Mouse (Mus musculus): ENCODE measurements at regions not wholly inside any gene's neighbourhood (a gene's known extent, or its start where the extent isn't known, plus 50 kb on each side); places are given as distances from the start of the nearest gene placed in this dataset.

DNA sequence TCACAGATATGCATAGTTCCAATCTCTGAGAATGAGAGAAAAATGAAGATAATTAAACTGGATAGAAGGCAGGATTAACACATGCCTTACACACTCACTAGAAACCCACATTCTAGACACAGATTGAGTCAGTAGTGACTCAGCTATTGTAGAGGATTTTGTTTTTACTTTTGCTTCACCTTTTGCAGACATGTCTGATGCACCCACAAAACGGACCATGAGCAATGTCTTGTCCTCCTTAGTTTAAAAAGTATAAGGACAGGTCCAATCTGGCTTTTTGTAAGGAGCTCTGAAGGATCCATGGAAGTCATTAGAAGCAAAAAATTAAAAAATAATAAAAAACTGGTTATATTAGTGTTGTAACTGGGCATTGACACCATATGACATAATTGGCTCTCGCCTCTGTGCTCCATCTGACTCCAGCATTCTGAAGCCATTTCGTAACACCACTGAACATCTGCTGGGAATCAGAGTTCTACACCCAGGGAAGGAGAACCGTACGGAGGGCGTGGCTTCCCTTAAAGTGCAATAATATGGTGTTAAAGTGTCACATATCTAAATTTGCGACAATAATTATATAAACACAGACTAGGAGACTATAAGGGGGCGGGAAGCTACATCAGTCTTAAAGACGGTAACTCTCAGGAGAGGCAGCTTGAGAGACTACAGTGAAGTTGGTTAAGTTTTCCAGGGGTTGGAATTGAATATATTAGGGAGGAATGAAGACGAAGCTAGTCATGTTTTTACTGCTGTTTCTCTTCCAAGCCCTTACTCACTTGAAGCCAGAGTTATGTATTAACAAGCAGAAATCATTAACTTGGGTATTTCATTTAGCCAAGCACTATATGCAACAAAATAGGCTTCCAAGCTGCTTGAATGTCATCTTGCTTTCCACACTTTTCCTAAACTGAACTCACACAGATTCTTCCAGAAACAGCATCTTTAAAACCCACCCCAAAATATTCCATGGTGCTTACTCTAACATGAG is 558.0 kb downstream of the Ebf1 start:
- ATAC-seq: no peak

DNA sequence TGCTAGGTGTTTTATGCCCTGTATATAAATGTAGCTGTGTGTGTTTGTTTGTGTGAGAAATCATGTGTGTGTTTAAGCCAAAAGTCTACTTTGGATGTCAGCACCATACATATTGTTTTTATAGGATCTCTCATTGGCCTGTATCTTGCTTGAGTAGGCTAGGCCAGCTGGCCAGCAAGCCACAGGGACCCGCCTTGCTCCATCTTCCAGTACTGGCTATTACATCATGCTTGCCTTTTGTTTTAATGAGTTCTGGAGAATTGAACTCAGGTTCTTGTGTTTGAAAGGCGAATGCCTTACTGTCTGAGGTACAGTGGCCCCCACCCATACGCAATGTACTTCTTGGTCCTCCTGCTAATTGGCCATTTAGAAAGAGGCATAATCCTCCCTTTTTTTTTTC is 559.9 kb downstream of the Ebf1 start:
- no peak for ATAC-seq

DNA sequence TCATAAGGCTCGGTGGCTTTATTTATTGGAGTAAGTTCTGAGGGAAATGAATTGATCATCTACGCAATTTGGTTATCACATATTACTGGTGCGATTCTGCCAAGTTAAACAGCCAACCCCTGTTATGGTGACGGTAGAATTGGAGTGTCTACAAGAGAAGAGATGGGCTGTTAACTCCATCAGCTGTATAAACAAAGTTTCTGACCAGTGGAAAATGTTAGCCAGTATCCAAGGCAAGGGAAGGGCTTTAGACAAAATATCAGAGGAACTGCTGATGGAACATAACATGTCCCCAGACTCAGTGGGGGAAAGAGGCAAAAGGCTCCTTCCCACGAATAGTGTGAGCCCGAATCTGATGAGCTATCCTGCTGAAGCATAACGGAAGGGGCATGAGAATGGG is 560.9 kb downstream of the Ebf1 start:
- no peak for ATAC-seq

DNA sequence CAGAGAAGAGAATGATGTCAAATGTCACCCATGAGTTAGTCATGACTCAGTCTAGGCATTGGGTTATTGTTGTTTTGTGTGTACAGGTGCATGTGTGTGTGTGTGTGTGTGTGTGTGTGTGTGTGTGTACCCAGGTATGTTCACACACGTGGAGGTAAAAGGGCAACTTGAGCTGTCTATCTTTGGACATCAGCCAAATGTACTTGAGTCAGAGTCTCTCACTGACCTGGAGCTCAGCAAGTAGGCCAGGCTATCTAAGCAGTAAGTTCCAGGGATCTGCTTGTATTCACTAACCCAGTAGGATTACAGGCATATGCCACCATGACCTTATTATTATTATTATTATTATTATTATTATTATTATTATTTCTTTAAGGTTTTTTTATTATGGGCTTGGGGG is 561.9 kb downstream of the Ebf1 start:
- ATAC-seq: no peak

DNA sequence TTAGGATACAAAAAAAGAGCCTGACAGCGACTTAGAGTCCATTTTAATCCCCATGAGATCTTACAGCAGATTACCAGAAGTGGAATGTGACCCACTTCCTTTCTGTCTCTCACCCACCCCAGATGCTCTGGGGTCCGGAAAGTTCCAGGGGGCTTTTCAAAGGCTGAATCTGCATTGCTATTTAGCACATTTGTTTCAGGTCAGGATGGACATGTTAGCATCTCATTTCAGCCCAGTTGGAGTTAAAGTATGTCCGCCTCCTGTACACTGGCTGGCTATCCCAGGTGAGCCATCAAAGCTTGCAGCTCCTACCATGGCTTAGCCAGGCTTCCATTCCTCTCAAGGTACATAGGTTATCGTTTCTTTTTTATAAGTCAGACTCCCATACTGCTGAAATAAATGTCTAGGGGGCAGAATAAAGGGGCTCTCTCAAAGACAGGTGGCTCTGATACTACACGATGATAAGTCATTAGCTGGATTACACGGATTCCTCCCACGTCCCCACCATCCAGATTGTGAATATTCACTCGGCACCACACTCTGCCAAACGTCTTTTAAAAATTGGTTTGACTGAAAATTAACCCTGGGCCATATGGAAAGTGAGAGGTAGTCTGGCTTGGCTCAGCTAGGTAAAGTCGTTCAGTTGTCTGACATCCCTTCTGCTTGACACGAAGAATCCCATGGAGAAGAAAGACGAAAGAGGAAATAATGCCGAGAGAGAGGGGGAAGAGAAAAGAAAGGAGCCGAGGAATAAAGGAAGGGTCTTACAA is 573.7 kb downstream of the Ebf1 start:
- no peak for ATAC-seq

DNA sequence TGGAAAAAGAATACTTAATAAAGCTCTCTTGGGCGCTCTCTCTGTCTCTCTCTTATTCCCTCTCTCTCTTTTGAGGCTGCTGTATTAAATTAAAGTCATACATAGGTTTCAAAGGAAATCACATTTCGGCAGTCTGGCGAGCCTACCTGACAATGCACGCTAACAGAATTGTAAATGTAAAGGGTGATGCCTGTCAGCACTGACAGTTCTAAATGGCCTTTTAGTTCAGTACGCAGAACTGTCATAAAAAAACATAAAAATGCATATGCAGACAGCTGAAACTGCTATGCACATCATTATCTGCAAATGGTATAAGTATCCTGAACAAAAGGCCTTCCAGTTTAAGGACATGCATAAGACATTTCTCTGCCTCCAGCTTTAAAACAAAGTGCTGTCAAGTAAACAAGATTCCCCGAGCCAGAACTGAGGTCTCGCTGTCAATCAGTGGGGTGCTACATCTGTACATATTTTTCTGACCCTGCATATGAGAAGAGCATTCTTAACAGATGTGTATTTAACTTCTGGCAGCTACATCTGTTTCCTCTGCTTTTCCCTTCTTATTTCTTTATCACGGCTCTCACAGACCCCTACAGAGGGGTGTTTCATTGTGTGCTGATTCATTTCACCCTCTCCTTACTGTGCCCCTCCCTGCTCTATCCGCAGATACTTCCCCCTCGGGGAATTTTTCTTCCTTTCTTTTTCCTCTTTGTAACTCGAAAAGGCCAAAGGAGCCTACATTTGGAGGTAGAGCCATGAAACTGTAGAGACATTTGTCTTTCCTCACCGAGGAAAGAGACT is 574.5 kb downstream of the Ebf1 start:
- ATAC-seq: no peak

DNA sequence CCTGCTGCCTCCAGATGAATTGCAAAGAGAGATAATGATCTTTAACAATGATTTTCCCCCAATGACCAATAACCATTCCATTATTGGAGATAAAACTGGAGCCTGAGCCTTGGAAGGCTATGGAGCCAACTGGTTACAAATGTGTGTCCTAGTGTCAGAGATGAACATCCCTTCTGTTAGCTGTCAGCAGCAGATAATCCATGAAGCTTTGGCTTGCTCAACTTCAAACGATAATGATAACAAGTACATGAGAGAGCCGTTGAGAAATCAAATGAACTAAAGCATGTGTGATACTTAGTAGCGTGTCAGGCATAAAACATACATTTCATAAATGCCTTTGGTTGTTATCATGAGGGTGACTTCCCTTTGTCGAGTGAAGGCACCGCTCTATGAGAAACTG is 576.2 kb downstream of the Ebf1 start:
- ATAC-seq: no peak

DNA sequence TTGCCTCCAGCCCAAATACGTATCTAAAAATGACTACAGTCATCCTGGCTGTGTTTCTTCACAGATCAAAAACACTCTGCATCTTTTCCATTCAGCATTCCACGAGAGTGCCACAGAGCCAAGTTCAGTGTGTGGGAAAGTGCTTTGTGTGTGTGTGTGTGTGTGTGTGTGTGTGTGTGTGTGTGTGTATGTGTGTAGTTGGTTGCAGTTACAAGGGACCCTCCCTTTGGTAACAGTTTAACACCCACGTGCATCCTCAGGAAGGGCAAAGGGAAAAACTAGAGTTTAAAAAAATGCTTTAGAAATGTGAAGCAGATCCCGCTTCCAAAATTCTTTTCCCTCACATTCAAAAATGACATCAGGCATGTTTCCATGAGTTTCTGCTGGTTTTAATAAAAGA is 582.4 kb downstream of the Ebf1 start:
- ATAC-seq: no peak

DNA sequence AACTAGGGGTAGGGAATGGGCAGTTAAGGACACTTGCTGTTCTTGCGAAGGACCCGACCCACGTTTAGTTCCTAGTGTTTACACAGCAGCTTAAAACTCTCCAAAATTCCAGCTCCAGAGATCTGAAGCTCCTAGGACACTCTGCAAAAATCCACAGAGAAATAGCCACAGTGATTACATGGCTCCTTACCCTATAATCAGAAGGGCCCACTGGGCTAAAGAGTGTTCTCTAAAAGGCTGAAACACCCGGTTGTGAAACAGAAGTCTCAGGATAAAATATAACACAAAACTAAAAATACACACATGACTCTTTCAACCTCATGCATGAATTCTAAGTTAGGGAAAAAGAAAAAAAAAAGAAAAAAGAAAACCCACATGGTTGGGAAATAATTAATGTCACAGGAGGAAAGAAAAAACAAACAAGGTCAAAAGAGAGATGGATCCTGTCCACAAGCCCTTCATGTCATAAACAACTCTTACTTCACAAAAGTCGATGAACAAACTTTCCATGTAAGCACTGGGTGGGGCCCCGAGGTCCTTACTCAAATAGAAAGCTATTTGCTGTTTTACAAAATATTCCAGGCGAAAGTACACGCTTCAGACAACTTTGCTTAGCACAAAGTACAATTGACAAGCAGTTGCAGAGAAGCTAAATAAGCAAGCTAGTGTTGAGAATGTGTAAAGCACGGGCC is 583.7 kb downstream of the Ebf1 start:
- no peak for ATAC-seq

DNA sequence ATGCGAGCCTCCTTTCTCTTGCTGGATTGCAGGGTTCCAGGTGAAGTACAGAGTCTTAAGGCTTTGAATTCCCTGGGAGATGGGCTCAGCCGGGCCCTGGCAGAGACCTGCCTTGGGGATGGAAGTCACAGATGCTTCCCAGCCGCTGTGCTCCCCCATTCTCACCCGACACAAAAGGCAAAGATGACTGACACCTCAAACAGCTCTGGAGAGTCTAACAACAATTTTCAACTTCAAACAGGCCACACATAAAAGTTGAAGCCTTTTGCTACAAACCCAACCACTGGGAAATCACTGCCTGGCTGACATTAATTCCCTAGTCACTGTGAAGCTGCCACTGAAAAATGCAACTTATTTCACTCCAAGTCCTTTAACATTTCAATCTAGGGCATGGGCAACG is 586.3 kb downstream of the Ebf1 start:
- ATAC-seq: no peak

DNA sequence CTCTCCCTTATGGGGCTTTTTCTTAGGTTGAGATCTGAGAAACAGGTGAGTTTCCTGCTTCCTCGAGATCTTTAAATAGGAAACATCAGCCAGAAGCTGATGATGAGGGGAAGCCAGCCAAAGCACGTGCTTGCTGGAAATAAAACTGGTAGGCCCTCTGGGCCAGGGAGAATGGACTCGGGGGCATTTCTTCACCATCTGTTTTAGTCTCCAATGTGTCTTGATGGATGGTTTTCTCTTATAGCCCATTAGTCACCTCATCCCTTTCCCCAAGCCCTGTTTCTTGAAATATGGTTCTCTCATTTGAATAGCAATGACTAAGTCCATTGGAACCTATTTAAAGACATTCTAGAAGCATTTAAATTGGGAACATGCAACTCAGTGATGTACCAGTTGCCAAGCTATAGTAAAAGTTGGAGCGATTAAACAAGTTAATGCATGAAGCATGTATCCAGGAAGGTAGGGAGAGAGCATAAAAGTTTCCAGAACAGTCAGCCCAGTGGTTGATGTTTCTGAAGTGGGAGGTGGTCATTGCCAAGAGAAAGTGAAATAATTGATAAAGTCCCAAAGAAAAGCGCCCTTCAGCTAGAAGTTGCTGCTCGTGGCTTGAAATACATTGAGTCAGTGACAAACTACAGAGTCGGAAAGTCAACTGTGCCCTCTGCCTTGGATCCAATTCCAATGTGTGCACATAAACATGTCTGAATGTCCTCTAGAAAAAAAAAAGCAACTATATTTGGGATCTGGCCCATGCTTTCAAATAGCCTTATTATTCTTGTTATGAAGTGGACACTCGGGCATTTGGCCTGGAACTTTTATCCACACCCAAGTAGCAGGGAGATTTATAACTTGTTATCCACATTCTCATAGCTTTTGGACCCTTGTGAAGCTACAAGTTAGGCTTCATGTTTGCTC is 589.8 kb downstream of the Ebf1 start:
- no peak for ATAC-seq

DNA sequence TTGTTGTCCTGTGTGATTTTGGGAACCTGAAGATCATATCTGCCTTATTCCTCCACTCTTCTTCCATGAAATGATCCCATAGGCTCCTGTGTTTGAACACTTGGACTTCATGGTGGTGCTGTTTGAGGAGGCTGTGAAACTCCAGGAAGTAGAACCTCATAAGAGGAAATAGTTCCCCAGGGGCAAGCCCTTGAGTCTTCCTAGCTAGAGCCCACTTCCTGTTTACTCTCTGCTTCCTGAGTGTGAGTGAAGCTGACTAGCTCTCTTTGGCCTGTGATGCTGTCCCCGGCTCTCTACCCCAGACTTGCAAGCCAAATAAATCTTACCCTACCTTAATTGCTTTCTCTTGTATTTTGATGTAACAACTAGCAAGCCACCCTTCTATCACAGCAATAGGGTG is 597.0 kb downstream of the Ebf1 start:
- no peak for ATAC-seq

DNA sequence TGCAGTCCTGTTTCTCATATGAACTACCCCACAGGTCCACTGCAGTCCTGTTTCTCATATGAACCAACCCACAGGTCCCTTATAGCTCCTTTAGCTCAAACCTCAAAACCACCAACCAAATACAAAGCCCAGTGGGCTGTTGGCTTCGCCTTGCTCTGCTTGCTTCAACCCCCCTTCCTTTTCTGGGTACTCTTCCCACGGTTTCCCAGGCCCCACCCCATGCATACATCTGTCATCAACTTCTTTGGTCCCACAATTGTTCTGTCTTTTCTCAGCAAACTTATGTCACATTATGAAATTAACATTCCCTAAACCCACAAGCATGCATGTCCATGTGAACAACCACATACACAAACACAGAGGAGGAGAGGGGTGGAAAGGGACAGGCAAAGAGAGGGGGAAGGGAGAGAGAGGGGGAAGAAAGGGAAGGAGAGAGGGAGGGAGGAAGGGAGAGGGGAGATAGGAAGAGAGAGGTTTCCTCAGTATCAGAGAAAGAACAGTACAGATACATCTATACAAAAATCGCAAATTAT is 599.9 kb downstream of the Ebf1 start:
- no peak for ATAC-seq

DNA sequence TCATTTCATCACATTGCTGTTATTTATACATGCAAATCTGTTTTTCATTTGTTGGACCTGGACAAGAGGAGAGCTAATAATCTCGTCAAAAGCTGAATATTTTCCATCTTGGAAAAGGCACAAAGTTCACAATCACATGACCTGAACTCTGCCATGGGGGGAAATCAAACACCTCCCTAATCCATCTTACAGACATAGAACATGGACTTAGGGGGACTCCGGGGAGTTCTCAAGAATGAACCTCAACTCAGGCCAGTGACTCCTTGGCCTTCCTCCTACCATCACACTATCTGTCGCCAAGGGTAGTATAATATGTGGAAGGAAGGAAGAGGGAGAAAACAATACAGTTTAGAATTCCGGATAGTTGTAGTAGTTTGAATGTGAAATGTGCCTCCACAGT is 602.1 kb downstream of the Ebf1 start:
- no peak for ATAC-seq

DNA sequence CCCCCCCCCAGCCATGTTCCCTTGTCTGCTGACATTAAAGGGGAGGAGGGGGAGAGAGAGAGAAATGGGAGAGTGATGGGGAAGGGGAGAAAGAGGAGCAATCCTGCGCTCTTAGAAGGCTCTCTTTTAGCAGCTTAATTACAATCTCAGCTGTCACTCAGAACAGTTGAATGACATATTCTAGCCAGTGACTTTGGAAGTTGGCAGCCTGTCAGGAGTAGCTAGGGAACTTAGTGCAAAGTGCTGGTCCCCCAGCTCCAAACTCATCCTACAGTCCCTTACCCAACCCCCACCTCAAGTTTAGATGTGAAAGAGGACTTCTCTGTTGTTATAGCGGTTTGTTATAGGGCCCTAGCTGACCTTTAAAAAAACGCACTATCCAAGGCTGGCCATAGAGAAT is 604.9 kb downstream of the Ebf1 start:
- ATAC-seq: no peak

DNA sequence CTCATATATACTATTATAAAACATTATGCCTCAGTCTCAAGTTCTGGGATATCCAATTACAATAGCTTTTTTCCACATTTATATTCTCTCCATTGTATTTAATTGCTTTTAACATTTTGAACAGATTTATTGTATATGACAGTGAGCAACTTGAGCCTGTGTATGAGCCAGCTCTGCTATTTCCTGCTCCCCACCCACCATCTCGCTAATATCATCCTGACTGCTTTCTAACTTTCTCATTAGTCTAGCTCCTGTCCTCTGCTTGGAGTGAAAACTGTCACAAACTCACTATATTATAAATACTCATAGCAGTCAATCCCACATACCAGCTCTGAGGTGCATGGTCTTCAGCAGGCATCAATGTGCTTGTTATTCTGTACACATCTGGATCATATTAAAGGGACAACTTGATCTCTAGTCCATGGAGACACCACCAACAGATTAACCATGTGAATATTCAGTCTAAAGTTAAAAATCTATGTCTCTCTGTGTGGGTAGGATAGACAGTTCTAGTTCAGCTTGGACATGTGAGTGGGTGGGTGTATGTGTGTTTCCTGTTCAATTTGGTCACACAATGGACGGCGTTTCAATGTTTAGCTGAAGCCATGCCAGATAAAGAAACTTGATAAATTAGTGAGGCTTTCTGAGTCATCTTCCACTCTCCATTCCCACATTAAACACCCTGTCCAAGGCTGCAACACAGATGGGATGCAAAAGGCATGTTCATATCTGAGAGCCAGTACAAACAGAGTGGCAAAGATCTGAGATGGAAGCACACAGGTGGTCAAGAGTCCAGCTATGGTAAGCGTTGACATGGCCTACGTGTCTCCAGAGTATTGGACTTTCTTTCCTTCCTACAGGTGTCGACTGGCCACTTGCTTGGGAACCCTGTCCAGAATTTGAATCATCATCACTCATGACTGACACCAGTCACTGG is 616.1 kb upstream of the Clint1 start:
- no peak for ATAC-seq

DNA sequence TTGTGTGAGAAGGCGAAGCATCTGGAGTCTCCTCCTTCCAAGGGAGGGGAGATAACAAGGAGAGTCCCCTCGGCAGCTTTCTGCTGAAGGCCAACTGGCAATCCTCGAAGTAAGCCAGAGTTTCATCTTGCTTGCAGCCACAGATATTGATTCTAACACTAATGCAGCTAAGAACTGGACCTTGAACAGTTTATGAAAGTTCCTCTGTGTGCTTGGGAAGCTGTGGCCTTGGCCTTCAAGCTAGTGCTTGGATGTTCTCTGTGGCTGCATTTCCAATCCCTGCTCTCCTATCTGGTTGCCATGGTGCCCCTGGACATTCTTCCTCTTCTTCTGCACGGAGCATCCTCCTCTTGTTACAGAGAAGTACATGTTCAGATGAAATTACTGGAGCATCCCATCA is 614.8 kb upstream of the Clint1 start:
- no peak for ATAC-seq

DNA sequence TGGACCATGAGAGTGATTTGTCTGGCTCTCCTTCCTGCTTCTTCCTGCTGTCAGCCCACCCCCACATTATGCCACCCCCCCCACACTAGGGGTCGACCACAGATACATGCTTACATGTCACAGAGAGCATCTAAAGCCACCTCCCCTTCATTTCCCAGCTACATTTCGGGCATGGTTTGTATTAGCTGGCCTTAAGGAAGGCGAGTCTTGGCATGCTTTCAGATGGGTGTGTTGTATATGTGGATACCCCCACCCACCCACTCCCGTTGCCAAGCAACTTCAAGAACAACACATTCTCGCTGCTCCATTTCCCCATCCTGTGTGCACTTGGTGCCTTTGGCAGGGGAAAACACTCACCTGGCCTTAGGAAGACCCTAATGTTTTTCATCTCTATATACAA is 612.8 kb upstream of the Clint1 start:
- ATAC-seq: no peak

DNA sequence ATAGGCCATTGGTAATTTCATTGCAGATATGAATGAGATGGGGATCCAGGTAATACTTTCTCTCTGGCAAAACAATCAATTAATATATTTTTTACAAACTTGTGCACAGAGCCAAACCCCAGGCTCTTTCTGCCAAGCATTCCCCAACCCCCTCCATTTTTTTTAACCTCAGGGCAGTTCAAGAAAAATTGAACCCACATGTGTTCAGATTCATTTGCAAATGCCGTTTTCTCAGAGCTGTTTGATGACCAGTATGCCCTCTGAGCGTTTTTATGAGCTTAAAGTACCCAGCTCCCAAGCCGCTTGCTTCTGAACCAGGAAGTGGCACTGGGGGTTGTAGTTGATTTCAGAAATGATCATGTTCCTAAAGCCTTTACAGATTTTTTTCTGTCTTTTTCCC is 611.4 kb upstream of the Clint1 start:
- ATAC-seq: no peak

DNA sequence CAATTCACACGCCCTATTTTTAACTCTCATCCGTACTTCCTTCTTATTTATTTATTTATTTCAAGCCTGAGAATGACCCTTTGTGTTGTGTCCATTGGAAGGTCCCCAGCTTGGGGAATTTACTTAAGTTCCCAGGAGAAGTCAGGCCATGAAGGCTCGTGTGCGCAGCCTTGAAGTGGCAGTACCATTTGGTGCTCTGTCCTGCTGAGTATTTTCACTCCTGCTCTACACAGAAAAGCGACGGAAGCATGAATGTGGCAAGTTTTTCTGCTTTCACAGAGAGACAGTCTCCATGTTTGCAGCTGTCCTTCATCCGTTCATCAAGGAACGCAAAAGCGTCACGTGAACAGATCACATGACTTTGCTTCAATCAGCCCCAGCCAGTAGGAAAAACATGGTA is 610.2 kb upstream of the Clint1 start:
- ATAC-seq: no peak

All from inflammation-experienced regulatory T-cells, adult 6 months (primary cell).